Mouse (Mus musculus): ENCODE results near the gene Rorc. TPM values are rescaled to one million over a fixed set of nuclear protein-coding genes. Genes with fewer than 3 reads are reported as not detected.

The Rorc gene
- total and polyA plus RNA-seq, 3 experiments = 0.47 to 1.2 (median 1.2) TPM

DNA sequence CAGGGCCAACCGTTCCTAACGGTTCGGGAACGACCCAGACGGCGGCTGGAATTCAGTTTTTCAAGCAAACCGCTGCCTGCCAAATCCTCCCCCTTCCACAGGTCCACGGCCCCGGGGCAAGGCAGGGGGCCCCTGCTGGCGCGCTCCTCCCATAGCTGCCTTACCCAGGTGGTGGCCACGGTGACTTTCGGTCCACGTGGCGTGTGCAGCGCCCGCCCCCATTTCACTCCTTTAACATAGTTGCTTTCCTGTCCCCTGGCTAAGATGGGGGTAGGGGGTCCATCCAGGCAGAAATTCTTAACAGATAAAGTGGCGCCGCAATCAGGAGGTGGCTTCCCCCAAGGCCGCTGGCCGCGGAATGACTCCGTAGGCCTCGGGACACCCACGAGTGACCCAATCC lies 39.9 kb downstream of the Rorc start:
- in situ Hi-C loops (cut with MboI; ENCODE audit: low pct_ligation_motif_present, low pct_unique_long_range_greater_than_20kb, low sequenced_read_pairs) = no loop called here
- DNase-seq (ENCODE audit: extremely low read depth) = no peak
- Histone ChIP-seq H3K9ac (ENCODE audit: insufficient read depth, low read depth) (no peak overlapping the region), H3K4me3 (replicated peaks in 1 of 3; ENCODE audit: low read depth in 2 of 3, low read length in 2 of 3, poor library complexity in 1 of 3) (no peak overlapping the region), H3K27ac (ENCODE audit: insufficient read depth, low read depth) (no peak overlapping the region), H3K9me3 (replicated peaks; ENCODE audit: low read length) (no peaks in the 10 kb centered on the region), H3K79me2 (replicated peaks; ENCODE audit: control insufficient read depth, extremely low read depth, insufficient read depth, poor library complexity, severe bottlenecking) (no peaks in the 10 kb centered on the region), H3K4me2 (ENCODE audit: insufficient read depth, low read depth, poor library complexity, severe bottlenecking) (no peak overlapping the region), H3K4me1 (ENCODE audit: control insufficient read depth in 1 of 2, insufficient read depth in 2 of 2) (no peaks in the 10 kb centered on the region), H3K27me3 (replicated peaks) (no peaks in the 10 kb centered on the region), H3K36me3 (replicated peaks in 1 of 2; ENCODE audit: control insufficient read depth in 1 of 2, insufficient read depth in 1 of 2, low read length in 1 of 2) (no peaks in the 10 kb centered on the region)
- TF ChIP-seq ELF1 (IDR thresholded peaks at IDR 0.05; ENCODE audit: low read depth, low read length) = no peak
- no peak for TF ChIP-seq SMC3 (IDR thresholded peaks at IDR 0.05; ENCODE audit: low read depth, low read length)
- no peak for TF ChIP-seq NELFE (IDR thresholded peaks at IDR 0.05; ENCODE audit: low read depth, low read length)
- no peak for TF ChIP-seq E2F4 (IDR thresholded peaks at IDR 0.05; ENCODE audit: insufficient replicate concordance, low read depth, low read length)
- dilution Hi-C loops (cut with MboI; ENCODE audit: extremely low pct_ligation_motif_present, extremely low pct_unique_long_range_greater_than_20kb, low sequenced_read_pairs) = no loop called here

DNA sequence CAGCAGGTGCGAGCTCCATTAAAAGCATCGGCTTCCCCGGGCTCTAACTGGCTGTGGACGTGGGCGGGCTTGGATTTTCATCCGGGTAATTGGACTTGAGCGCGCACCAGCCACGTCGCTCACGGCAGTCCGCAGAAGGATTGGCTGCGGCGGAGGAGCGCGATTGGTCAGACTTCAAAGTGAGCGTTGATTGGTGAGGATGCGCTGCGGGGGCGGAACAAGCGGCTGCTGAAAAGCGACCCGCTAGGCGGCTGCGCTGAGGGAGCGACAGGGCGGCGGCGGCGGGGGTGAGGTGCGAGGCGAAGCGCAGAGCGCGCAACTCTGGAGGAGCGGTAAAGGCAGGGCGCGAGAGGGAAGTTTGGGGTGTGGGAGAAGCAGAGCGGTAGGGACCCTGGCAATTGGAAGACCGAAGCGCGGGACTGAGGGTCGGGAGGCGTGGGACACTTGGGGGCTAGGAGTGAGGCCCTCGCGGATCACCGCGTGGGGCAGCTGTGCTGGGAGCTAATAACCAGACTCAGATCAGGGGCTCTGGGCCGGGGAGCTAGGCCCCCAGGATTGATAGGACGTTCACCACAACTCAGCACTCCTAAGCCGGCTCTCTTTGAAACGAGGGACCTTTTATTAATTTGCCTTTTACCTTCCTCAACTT lies 40.6 kb downstream of the Rorc start, which contains the start of gene Tdrkh:
Tdrkh (plus strand) TSS at position 243 of the 649 bp plus-strand sequence.
- Histone ChIP-seq H3K4me2 (ENCODE audit: insufficient read depth, low read depth, poor library complexity, severe bottlenecking) (no peak within 1 kb of the TSS), H3K79me2 (replicated peaks; ENCODE audit: control insufficient read depth, extremely low read depth, insufficient read depth, poor library complexity, severe bottlenecking) (no peaks in the 10 kb centered on the region), H3K27me3 (replicated peaks) (no peaks in the 10 kb centered on the region), H3K27ac (ENCODE audit: insufficient read depth, low read depth) (no peak within 1 kb of the TSS), H3K36me3 (replicated peaks in 1 of 2; ENCODE audit: control insufficient read depth in 1 of 2, insufficient read depth in 1 of 2, low read length in 1 of 2) (no peaks in the 10 kb centered on the region), H3K4me1 (ENCODE audit: control insufficient read depth in 1 of 2, insufficient read depth in 2 of 2) (no peaks in the 10 kb centered on the region), H3K9ac (ENCODE audit: insufficient read depth, low read depth) (no peak within 1 kb of the TSS), H3K4me3 (replicated peaks in 1 of 3; ENCODE audit: low read depth in 2 of 3, low read length in 2 of 3, poor library complexity in 1 of 3) (no peak within 1 kb of the TSS), H3K9me3 (replicated peaks; ENCODE audit: low read length) (no peaks in the 10 kb centered on the region)
- TF ChIP-seq KAT2A (IDR thresholded peaks at IDR 0.05; ENCODE audit: insufficient replicate concordance, low read length) (no peak), CHD1 (IDR thresholded peaks at IDR 0.05; ENCODE audit: low read depth, low read length) (no peak)
- in situ Hi-C loops (cut with MboI; ENCODE audit: low pct_ligation_motif_present, low pct_unique_long_range_greater_than_20kb, low sequenced_read_pairs) (no loop called here), dilution Hi-C loops (cut with MboI; ENCODE audit: extremely low pct_ligation_motif_present, extremely low pct_unique_long_range_greater_than_20kb, low sequenced_read_pairs) (no loop called here)
- no peak for DNase-seq (ENCODE audit: extremely low read depth)

DNA sequence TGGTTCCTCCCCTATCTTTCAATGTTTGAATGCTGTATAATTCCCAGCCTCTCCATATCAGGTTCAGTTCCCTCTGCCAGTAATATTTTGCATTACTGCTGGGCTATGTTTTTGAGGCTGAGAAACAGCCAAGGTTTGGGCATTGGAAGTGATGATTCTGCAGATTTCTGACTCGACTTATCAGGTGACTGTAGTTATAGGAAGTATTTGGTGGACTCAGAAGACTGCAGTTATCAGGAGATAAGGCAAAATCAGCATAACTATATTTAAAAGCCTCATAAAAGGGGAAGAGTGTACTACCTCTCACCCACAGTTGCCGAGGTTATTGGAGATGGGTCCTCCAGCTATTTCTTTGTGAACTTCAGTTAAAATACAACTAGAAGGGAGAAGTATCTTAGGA lies 58.4 kb downstream of the Rorc start:
- H3K36me3 ChIP-seq (replicated peaks in 1 of 2; ENCODE audit: control insufficient read depth in 1 of 2, insufficient read depth in 1 of 2, low read length in 1 of 2) = no peaks in the 10 kb centered on the region
- H3K9ac ChIP-seq (ENCODE audit: insufficient read depth, low read depth) = no peak overlapping the region
- dilution Hi-C loops (cut with MboI; ENCODE audit: extremely low pct_ligation_motif_present, extremely low pct_unique_long_range_greater_than_20kb, low sequenced_read_pairs) (no loop called here), in situ Hi-C loops (cut with MboI; ENCODE audit: low pct_ligation_motif_present, low pct_unique_long_range_greater_than_20kb, low sequenced_read_pairs) (no loop called here)
- TF ChIP-seq TCF12 (IDR thresholded peaks at IDR 0.05; ENCODE audit: low read depth, low read length) (no peak), ZKSCAN1 (IDR thresholded peaks at IDR 0.05; ENCODE audit: borderline replicate concordance, low read depth, low read length) (no peak), EP300 (IDR thresholded peaks at IDR 0.05; ENCODE audit: low read length) (no peak), USF2 (conservative IDR thresholded peaks at IDR 0.05; ENCODE audit: low read depth, low read length) (no peak), MAX (IDR thresholded peaks at IDR 0.05; ENCODE audit: low read length) (no peak), SMC3 (IDR thresholded peaks at IDR 0.05; ENCODE audit: low read depth, low read length) (no peak), MEF2A (IDR thresholded peaks at IDR 0.05; ENCODE audit: borderline replicate concordance, low read depth, low read length) (no peak), MAFK (IDR thresholded peaks at IDR 0.05; ENCODE audit: insufficient replicate concordance, low read length) (no peak), POLR2A (IDR thresholded peaks at IDR 0.05; ENCODE audit: low read depth, low read length) (no peak), USF1 (IDR thresholded peaks at IDR 0.05; ENCODE audit: low read depth, low read length) (no peak), UBTF (IDR thresholded peaks at IDR 0.05; ENCODE audit: low read depth, low read length) (no peak), MAZ (IDR thresholded peaks at IDR 0.05; ENCODE audit: low read depth, low read length) (no peak), IRF4 (IDR thresholded peaks at IDR 0.05; ENCODE audit: low read depth, low read length) (no peak)
- H3K4me2 ChIP-seq (ENCODE audit: insufficient read depth, low read depth, poor library complexity, severe bottlenecking) = no peak overlapping the region
- no peak overlapping the region for H3K27ac ChIP-seq (ENCODE audit: insufficient read depth, low read depth)
- H3K79me2 ChIP-seq (replicated peaks; ENCODE audit: control insufficient read depth, extremely low read depth, insufficient read depth, poor library complexity, severe bottlenecking) = no peaks in the 10 kb centered on the region
- no peaks in the 10 kb centered on the region for H3K4me1 ChIP-seq (ENCODE audit: control insufficient read depth in 1 of 2, insufficient read depth in 2 of 2)
- DNase-seq (ENCODE audit: extremely low read depth) = no peak
- no peaks in the 10 kb centered on the region for H3K27me3 ChIP-seq (replicated peaks)
- no peaks in the 10 kb centered on the region for H3K9me3 ChIP-seq (replicated peaks; ENCODE audit: low read length)
- H3K4me3 ChIP-seq (replicated peaks in 1 of 3; ENCODE audit: low read depth in 2 of 3, low read length in 2 of 3, poor library complexity in 1 of 3) = no peak overlapping the region
